Mouse (Mus musculus) layer of hippocampus, adult 9-11 months (tissue): ENCODE measurements around the gene Pabpc1l.

ENCODE experiments used
- DNase-seq: peaks from one replicate; pipeline ENCODE4 v3.0.0; 2022

Pabpc1l gene

GRCm38 (mm10) chr2:164089508-164089907 is 64.3 kb downstream of the Pabpc1l start:
- DNase-seq, result peak; percentile 50

GRCm38 (mm10) chr2:164094152-164094551 is 68.9 kb downstream of the Pabpc1l start:
- no peak for DNase-seq

GRCm38 (mm10) chr2:164098603-164099250 is 73.5 kb downstream of the Pabpc1l start:
- peak; percentile 57 for DNase-seq
